Mouse (Mus musculus): Measurements from ENCODE around the gene Rogdi. TPM values are rescaled to one million over a fixed set of nuclear protein-coding genes. Genes with fewer than 3 reads are reported as not detected.
A peak's percentile ranks its signal among the peaks of the same experiment; 100 is the strongest.

Gene Rogdi
- total RNA-seq (2022): 100 to 1,000 TPM; 160 to 204 (median 189) TPM

DNA sequence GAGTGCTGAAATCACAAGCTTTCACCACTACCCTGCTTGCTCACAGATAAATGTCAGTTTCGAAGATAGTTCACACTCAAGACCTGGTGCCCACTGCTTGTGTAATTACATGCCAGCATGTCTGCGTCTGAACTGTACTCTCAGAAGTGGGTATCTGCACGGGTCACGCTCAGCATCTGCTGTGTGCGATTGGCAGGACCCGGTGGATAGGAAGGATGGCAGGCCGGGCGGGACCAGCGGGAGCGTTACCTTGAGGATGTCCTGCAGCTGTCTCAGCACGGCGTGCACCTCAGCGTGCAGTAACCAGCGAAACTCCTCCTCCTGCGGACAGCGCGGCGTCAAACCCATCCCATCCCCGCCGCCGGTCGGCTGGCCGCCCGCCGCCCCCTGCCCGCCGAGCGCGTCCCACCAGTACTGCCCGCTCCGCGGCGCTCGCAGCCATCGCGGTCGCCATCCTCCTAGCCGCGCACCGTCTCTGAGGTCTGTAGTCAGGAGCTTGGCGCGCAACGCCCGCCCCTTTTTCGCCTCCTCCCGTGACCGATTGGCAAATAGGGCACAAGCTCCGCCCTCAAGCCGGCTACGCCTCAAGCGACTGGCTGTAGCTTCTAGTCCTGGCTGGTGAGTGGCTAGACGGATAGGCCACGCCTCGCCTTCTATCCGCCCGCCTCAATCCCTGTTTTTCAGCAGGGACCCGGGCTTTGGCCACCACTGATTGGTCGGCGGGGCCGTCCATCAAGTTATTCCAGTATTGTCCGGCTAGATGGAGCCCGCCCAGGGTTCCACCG is at the start of gene Rogdi:
TSS of gene Rogdi (minus strand) at position 500 of the 785 bp plus-strand sequence.
- peak; percentile 94 to 100 for DNase-seq (ENCODE audit: low spot score in 2 of 2)

GRCm38 (mm10) chr16:5058114-5058513 is 44.8 kb upstream of the Rogdi start:
- no peak for DNase-seq (ENCODE audit: low spot score in 2 of 2)

- peak in 1 of 2 experiments; percentile 58 for DNase-seq (ENCODE audit: low spot score in 2 of 2)
Observed at GRCm38 (mm10) chr16:5050251-5051110, 37.1 kb upstream of the Rogdi start.

GRCm38 (mm10) chr16:5049774-5050234 is 36.5 kb upstream of the Rogdi start, which contains the start of the genes Glyr1 and Ubn1:
Glyr1 (minus strand) TSS chr16:5049863.
Ubn1 (plus strand) TSS chr16:5050057.
- DNase-seq (ENCODE audit: low spot score in 2 of 2): peak; percentile 96 to 99

- peak in 1 of 2 experiments; percentile 11 for DNase-seq (ENCODE audit: low spot score in 2 of 2)
Observed at GRCm38 (mm10) chr16:5049182-5049773, 35.9 kb upstream of the Rogdi start.

- no peak for DNase-seq (ENCODE audit: low spot score in 2 of 2)
Observed at GRCm38 (mm10) chr16:5045322-5045721, 32.0 kb upstream of the Rogdi start.

DNA sequence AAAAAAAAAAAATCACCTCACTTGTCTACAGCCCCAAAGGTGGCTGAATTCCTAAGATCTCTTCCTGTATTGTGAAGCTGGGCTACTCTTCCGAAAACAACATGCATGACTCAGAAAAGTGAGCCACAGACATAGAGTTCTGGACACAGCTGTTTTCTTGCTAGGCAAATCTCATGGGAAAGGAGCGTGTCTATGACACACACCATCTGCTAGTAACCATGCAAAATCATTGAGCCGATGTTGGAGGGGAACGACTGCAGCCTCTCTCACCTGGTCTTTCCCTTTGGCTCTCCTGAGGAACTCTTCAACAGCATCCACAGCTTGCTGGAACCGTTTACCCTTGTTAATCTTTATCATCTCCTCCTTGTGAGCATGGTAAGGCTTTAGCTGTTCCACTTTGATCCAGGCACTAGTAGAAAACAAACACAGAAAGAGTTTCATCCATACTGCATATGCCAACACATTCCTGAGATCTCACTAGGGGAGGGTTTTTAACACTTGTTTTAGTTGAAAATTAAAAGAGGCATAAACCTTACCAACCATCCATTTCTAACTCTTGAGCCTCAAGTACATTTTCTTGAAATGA is 23.4 kb upstream of the Rogdi start:
- DNase-seq (ENCODE audit: low spot score in 2 of 2): no peak

DNA sequence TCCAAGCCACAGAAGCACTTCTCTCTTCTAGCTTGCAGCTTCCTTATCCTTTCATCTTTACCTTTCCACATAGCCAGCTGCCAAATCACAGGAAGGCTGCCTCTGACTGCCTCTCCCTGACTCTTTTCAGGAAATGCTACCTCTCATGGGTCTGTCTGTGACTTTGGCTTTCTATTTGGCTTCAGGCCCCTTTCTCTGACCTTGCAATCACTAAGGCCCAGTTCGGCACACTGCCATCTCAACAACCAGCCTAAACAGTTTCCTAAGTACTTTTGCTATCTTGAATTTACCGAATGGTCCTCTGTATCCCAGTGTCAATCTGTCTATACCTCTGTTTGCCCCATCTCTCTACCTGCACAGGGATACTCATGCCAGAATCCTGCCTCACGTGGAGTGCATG is 22.2 kb upstream of the Rogdi start:
- DNase-seq (ENCODE audit: low spot score in 2 of 2): no peak

DNA sequence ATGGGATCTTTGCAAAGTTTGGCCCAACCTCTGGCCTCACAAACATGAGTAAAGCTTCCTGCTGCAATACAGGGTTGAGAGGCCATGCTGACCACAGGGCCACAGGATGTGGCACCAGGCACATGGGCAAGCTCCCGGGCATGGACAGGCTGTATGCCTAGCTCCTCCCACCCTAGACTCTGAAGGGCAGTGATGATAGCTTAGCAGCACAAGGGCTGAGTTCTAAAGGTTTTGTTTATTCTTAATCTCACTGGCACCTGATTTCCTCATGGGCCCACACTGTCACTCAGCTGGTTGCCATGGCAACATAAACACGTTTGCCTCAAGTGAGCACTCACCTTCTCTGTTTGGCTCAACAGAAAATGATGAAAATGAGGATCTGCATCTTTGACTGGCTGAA is 16.5 kb upstream of the Rogdi start:
- no peak for DNase-seq (ENCODE audit: low spot score in 2 of 2)

DNA sequence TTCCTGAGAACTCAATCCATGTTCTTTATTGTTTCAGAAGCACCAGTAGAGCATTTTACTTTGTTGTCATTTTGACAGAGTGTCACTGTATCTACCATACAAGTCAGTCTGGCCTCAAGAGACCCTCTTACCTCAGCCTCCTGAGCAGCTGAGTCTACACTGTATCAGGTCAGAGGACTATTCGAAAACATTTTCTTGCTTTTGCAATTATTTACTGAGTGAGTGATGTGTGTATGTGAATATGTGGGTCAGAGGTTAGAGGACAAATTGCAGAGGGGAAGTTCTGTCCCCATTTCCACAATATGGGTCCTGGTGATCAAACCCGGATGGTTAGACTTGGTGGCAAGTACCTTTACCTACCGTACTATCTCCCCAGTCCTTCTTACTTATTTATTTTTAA is 10.7 kb upstream of the Rogdi start:
- DNase-seq (ENCODE audit: low spot score in 2 of 2): no peak

DNA sequence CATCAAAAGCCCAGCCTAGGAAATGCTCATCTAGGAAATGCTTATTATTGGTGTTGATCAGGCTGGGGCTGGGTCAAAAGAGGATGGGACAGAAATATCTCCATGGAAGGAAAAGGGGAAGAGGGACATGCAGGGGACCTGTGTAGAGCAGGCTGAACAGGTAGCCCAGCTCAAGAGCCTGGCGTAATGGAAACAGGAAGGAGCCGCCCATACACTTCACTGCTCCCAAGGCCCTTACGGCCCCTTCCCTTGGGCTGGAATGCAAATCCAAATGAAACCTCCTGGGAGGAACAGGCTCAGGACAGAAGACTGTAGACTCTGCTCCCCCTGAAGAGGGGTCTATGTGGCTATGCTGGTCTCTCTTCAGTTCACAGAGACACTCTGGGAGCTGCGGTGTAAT is 1.2 kb upstream of the Rogdi start:
- DNase-seq (ENCODE audit: low spot score in 2 of 2): no peak

- no peak for DNase-seq (ENCODE audit: low spot score in 2 of 2)
Observed at GRCm38 (mm10) chr16:5012036-5013005, 1.0 kb downstream of the Rogdi start.

GRCm38 (mm10) chr16:5011285-5011684 is 2.1 kb downstream of the Rogdi start:
- DNase-seq (ENCODE audit: low spot score in 2 of 2): no peak

GRCm38 (mm10) chr16:5010371-5010935 is 2.9 kb downstream of the Rogdi start:
- no peak for DNase-seq (ENCODE audit: low spot score in 2 of 2)

DNA sequence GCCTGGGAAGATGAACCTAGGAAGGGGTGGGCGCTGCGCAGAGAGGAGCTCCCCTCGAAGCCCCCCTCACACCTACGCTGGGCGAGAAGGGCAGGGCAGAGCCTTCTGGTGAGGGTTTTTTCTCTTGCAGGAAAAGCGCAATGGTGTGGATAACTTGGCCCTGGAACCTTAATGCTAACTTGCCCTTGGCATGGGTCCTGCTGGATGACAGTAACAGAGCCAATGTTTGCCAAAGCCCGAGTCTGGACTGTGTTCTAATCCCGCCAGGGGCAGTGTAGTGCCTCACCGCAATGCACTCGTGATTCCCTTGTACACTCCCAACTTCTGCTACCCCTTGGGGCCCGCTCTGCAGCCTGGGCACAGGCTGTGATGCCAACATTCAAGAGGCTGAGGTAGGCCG is 5.3 kb downstream of the Rogdi start:
- DNase-seq (ENCODE audit: low spot score in 2 of 2): no peak

DNA sequence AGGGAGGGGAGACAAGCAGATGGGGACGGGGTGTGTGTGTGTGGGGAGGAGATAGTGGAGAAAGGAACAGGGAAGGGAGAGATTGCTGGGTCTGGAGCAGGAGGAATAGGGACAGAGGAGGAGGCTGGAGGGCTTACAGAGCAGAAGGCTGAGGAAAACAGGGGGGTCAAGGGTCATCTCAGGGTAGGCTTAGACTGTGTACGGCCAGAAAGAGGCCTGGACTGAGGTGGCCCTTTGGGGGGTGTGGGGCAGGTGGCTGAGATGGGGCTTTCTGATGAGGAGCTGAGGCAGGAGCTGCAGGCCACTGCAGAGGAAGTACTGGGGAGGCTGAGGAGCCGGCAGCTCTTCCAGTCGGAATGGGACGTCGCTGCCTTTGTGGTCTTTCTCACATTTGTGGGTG is 5.9 kb downstream of the Rogdi start:
- DNase-seq (ENCODE audit: low spot score in 2 of 2): no peak

GRCm38 (mm10) chr16:5007067-5007466 is 6.3 kb downstream of the Rogdi start, which contains the start of gene Smim22:
Smim22 (plus strand) TSS chr16:5007288.
- DNase-seq (ENCODE audit: low spot score in 2 of 2): no peak

DNA sequence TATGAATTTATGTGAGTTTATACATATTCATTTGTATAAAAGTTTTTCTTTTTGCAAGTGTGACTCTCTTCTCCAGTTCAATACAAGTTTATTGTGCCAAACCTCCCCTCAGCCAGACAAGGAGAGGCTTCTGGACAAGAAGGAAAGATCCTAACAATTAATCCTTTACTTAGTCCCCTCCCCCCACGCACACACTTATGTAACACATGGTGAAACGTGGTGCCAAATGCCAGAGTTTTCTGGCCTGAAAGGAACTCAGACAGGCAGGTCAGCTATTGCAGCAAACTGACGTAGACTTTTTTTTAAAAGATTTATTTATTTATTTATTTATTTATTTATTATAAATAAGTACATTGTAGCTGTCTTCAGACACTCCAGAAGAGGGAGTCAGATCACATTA is 12.7 kb downstream of the Rogdi start:
- no peak for DNase-seq (ENCODE audit: low spot score in 2 of 2)

DNA sequence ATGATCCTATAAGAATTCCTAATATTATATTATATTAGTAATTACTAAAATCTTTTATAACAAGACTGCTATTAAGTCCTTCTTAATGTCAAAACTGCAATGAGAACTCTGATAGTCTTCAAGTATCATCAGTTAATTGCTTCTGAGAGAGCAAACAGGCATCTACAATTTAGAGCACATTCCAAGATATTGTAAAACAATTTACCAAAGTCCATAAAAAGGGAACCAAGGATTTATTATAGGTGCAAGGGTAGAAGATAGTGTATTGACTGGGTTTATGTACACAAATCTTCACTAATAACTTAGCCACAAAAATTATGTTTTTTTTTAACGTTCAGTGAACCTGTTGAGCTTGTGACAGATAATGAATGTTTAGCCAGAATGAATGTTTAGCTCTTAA is 14.4 kb downstream of the Rogdi start:
- DNase-seq (ENCODE audit: low spot score in 2 of 2): no peak

DNA sequence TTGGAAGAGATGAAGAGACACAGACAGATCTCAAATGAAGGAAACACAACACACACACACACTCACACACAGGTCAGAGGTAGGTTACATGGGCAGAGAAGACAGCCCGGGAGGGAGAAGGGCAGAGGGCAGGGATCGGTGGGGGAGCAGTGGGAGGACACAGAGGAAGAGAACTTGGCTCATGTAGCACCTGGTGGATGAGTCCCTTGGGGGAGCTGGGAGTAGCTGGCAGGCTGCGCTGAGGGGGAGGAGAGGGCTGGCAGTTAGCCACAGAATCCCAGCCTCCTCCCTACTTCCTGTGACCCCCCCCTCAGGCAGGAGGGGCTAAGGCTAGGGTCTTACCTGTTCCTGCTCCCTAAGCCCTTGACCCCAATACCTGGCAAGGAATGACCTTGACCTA is 15.8 kb downstream of the Rogdi start, which contains the start of gene Sept12:
TSS of gene Sept12 (minus strand) at position 300 of the 400 bp plus-strand sequence.
- DNase-seq (ENCODE audit: low spot score in 2 of 2): no peak

Measured in left cerebral cortex, adult 8-10 months (tissue).